Mouse (Mus musculus) natural killer cell, adult 2 months (primary cell): ENCODE data around the gene Crybg1.
"Not testable (repeated sequence)": the region's sequence is repeated elsewhere in the genome, so short reads cannot be mapped to it uniquely, and the experiment has no call there.

Experiments
- DNase-seq, 2 experiments: peaks; one replicate each; pipeline ENCODE4 v3.0.0; 2022; ENCODE audit warnings: low spot score in 2 of 2

Gene Crybg1

DNA sequence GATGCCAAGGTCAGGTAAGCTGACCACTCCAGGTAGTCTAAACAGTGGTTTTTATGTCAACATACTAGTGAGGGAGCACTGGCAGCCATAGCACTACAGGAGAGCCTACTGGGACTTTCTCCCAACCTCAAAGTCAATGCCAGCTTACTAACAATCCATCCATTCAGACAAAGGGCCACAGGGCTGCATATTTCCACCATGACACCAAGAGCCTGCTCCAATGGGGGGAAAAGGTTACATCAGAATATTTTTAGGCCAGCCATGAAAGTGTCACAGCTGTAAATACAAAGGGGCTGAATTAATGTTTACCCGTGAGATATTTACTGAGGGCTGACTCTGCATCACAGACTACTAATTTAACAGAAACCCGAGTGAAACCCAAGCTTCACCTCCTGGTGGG lies 175.4 kb downstream of the Crybg1 start:
- no peak for DNase-seq

DNA sequence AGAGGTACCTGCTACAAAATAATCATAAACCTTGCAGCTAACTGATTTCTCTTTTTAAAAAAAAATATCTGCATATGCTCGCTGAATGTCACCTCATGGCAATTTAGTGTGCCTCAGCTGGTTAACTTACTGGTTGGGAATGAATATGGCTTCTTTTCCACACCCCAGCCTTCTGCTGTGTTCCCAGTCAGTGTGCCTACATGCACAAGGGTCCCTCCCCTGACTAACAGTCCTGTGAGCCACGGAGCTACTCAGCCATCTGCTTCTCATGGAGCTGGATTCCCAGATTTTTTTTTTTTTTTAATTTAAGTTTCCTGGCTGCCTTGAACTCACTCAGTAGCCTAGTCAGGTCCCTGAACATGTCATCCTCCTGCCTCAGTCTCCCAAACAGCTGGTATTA lies 183.7 kb downstream of the Crybg1 start:
- no peak for DNase-seq

DNA sequence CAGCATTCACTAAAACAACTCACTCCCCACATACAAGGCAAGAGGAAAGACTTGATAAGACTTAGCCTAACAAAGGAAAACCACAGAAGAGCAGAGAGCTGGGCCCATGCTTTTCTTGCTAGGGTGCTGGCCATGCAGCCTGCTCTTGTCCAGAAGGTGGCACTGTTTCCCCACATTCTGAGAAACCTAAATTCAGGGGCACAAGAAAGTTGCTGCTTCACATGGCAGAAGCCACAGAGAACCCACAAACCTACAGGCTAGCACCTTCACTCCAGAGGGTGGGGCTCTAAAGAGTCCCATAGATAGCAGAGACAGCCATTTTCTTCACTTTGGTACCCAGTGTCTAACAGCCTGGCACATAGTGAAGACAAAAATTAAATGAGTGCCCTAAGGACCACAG lies 194.7 kb downstream of the Crybg1 start:
- peak; percentile 71 to 74 for DNase-seq

DNA sequence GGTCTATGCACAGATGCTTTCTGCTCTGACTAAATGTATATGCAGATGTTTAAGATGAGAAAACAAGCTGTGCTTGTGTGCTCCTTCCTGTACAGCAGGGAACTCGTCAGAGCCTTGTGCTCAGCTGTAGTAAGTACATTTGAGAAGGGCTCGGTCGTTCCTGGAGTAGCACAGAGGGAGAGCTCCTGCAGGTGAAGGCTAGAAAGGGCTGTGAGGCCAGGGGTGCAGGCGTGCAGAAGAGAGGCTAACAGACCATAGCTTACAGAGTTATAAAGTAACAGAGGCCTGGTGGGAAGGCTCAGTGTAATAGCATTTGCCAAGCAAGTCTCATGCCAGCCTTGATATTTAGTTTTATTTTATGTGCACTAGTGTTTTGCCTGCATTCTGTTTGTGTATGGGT lies 203.2 kb downstream of the Crybg1 start:
- DNase-seq, result no peak

DNA sequence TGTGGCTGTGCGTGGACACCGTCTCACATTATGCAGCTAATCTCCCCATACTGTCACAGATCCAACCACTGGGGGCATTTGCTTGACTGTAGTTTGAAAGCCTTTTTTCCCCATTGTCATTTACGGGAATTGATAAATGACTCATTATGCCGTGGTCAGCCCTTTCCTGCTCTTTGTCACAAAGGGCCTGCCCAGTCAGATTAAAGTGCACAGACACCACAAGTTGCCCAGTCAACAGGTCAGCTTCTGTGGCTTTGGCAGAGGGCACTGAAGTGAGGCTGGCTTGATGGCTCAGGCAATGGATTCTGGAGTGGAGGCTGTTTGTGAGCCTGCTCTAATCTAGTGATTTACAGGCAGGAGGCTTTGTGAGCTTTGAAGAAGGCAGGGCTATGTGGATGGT lies 204.9 kb downstream of the Crybg1 start:
- DNase-seq, result no peak

DNA sequence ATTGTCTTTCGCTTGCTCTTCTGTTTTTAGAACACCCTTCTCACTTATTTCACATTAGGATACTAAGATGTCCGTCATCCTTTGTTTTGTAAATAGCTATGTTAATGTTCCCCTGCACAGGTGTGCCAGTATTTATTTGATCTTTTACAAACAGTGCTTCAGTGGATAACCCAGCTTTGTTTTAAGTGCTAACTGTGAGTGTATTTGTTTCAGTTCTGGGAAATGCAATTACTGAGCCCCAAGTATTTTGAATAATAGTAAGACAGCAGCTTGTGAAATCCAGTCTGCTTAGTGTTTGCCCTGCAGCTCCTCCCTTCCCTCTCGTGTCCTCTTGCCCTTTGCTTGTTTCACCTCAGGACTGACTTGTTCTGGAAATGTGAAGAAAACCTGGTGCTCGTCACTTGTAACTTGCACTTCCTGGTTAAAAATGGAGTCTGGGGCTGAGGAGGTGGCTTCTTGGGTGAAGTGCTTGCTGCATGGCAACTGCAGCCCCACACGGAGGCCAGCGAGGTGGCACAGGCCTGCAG lies 209.5 kb downstream of the Crybg1 start:
- DNase-seq, result no peak

DNA sequence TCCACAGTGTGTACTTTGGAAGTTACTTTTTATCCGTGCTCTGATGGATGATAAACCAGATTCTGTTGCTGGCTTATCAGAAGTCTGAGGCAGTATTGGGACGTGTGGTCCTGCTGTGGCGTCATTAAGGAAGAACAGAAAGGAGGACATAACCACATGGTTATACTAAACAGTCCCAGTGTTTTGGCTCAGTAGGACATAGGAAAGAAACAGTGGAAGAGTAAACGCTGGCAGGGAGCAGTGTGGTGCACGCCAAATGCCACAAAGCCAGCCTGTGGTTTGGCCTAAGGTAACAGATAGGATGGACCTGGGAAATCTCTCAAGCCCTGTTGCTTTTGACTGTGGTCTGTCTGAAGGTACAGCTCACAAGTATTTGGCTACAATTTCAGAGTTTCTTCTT lies 220.1 kb downstream of the Crybg1 start:
- no peak for DNase-seq

DNA sequence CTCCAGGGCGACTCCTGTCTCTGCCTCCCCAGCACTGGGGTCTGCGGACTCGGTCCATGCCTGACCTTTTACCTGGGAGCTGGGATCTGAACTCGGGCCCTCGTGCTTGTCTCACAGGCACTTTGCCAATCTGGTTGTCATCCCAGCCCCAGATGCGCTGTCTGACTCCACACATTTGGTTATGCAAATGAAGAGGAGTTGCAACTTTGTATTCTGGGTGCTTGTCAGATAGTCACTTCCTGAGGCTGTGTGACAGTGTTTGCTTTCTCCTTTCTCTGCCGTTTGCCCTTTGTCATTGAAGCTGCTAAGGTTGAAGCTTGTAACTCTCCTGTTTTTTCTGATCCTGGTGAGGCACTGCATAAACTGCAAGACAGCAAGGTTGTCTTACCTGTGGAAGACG lies 220.9 kb downstream of the Crybg1 start:
- DNase-seq, result no peak

DNA sequence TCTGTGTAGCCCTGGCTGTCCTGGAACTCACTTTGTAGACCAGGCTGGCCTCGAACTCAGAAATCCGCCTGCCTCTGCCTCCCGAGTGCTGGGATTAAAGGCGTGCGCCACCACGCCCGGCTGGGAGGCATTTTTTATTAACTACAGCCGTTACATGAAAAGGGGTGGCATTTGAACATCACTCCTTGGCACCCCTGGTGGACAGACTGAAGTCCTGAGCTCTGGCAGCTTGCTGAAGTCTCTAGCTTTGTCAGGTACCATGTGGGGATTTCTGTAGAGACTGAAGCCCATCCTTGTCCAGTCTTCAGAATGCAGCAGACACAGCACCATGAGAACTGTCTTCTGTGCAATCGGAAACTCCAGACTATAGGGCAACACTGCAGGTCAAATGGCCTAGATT lies 222.9 kb downstream of the Crybg1 start:
- DNase-seq, result not testable (repeated sequence)

DNA sequence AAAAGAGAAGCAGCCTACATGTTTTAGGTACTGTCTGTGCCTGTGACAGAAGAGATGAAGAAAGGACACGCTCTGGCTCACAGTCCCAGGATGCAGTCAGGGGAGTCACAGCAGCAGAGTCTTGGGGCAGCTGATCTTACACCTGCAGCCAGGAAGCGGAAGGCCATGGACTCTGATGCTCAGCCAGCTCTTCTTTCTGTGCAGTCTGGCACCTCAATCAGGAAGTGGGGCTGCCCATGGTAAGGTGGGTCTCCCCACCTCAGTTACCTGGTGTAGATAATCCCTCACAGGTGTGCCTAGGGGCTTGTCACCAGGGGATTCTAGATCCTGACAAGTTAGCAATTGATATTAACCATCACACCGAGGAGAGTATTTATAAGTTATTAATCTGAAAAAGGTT lies 225.6 kb downstream of the Crybg1 start:
- no peak for DNase-seq

DNA sequence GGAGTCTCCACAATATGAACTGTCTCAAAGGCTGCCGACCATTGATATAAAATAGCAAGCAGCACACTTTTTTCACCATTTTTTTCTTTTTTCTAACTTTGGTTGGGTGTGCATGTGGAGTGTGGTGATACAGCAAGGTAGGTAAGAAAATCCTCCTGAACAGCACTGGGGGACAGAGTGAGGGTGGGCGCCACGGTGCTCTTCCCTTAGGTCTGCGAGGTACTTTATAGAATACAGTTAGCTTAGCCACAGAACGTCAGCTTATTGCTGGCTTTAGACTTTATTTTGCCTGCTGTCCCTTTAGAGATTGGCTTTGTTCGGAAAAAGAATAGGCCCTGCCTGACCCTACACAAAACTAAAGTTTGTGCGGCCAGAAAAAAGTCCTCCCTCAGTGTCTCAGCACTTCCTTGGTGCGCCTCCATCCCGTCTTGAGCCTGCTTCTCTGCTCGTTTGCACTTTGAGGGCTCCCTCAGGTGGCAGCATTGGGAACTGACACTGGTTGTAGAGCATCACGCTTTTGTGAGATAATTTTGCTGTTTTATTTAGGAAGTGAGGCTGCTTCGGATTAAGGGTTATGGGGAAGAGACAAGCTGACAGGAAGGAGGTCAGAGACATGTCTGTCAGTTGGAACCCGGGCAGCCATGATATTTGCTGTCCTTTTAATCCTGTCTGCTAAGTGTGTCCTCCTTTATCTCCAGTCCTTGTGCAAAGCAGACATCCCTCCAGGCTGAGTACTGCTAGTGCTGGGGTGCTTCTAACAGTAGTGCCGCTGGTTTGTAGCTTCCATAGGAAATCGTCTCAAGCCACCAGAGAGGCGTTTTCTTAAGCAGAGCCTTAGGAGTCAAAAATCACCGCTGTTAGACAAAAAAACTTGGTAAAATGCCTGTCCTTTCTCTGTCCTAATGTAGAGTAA lies 229.7 kb downstream of the Crybg1 start:
- DNase-seq, result peak; percentile 35 to 79

DNA sequence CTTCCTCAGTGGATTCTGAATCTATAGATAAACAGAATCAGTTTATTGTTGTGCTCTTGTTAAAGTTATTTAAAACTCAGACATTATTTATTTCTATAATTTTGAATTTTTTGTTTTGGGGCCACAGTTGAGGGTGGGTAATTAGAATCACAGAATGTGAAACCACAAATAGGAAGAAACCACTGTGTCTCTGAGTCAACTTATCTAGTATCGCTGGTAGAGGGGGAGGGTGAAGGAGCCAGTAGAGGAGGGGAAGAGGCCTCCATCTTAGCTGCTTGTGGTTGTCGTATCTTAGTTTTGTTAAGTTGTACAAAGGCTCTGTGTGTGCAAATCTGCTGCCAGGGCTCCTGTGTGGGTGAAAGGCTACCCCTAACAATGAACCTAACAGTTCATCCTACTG lies 231.9 kb downstream of the Crybg1 start:
- no peak for DNase-seq

DNA sequence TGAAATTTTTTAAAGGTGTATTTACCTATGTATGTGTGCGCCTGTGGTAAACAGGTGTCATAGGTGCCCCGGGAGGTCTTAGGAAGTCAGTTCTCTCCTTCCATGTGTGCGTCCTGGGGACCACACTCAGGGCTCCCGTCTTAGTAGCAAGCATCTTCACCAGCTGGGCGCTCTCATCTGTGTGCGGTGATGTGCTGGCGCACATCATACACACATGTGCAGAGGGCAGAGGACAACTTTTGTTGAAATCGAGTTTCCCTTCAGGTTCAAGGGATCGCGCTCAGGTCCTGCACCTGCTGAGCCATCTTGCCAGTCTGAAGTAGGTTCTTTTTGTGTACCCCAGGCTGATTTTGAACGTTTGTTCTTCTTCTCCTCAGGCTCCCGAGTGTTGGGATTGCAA lies 232.5 kb downstream of the Crybg1 start:
- no peak for DNase-seq

DNA sequence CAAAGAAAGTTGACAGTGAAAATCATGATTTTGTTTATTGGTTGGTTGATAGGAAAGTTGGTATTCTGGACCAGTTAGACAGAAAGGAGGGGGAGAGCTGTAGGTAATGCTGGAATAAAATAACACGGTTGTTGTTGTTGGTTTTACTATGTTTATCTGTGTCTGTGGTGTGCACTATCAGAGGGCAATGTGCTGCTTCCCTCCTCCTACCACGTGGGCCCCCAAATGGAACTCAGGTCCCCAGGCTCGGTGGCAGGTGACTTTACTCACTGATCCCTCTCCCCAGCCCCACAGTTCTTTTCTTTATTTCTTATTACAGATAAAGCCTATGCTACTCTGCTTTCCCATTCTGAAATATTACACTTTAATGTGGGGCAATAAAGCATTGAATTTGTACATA lies 236.4 kb downstream of the Crybg1 start:
- no peak for DNase-seq

DNA sequence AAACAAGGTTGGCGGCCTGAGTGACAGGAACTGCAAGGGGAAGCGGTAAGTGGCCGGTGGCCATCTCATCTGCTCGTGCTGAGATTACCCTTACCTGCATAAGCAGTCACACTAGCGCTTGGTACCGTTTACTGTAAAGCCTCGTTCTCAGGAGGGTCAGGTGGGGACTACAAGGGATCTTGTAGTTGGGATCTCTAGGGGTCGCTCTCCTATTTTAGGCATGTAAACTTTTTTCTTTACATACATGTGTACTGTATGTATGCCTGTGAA lies 237.8 kb downstream of the Crybg1 start:
- no peak for DNase-seq

DNA sequence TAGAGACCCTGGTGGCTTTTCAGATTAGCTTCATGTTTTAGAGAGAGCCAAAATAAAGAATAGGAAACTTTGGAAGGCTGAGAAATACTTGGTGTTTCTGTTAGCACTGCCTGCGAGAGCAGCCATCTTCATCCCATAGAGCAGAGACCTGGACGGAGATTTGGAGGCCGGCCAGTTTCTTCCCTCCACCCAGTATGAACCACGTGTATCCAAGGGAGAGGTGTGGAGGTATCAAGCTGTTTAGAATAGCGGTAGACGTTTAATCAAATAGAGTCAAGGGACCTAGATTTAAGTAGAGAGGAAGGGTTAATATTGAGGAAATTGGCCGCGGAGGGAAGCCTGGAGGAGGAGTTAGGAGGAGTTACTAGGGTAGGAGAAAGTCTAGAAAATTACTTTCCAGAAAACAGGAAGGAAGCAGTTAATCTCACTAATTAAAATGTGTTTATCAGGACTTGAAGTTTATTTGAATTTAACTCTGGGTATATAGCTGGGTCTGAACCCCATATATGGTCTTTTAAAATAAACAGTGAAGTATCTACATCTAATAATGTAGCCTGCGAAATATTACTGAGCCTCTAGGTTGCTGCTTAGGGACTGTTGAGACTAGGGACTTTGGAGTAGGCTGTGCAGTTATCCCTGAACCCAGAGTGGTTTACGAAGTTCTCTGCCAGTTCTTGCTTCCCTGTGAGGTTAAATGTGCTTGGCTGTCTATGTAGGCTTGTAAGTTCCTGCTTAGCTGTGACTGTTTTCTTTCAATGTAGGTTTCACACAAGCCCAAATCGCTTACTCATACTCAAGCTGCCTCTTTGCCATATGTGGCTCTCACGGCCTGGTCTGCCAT lies 238.4 kb downstream of the Crybg1 start:
- no peak for DNase-seq

DNA sequence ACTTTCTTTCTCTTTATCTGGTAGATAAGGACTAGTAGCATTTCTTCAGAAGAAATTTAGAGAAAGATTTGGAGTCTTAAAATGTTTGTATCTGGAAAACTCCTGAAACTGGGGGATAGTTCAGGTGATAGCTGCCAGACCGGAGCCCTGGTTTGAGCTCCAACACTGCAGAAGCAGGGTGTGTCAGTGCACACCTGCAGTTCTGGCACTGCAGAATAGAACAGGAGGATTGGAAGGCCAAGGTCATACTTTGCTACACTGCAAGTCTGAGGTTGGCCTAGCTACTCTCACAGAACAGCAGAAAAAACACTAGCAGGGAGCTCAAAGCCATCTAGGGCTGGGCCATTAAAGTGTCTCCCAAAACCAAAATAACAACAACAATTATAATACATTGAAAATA lies 244.1 kb downstream of the Crybg1 start:
- no peak for DNase-seq

DNA sequence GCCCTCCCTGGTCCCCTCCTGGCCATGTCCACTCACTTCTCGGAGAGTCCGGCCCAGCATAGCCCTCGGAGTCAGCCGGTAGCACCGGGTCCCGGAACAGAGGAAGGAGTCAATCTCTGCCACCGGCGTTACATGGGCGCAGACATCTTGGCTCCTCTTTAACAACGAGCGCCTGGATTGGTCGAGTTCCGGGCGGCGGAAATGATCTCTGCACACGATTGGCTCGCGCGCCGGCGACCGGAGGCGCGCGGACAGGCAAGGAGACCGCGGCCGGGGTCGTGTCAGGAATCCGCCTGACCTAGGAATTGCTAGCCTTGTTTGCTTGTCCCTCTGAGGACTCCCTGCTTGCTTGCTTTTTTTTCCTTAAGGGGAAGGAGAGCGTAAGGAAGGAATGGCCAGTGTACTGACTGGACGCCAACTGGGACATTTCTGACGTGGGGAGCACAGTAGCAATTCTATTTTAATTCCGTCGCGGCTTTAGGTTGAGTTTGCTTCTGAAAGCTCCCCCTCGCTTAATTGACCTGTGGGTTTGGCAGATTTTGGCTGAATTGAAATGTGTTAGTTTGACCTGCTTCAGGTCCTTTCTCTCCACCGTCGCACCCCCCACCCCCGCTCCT lies 247.0 kb downstream of the Crybg1 start, which contains the start of the genes Qrsl1 and Rtn4ip1:
Qrsl1 (minus strand) TSS at position 168 of the 617 bp plus-strand sequence.
Rtn4ip1 (plus strand) TSS at position 230 of the 617 bp plus-strand sequence.
- peak; percentile 89 to 92 for DNase-seq

DNA sequence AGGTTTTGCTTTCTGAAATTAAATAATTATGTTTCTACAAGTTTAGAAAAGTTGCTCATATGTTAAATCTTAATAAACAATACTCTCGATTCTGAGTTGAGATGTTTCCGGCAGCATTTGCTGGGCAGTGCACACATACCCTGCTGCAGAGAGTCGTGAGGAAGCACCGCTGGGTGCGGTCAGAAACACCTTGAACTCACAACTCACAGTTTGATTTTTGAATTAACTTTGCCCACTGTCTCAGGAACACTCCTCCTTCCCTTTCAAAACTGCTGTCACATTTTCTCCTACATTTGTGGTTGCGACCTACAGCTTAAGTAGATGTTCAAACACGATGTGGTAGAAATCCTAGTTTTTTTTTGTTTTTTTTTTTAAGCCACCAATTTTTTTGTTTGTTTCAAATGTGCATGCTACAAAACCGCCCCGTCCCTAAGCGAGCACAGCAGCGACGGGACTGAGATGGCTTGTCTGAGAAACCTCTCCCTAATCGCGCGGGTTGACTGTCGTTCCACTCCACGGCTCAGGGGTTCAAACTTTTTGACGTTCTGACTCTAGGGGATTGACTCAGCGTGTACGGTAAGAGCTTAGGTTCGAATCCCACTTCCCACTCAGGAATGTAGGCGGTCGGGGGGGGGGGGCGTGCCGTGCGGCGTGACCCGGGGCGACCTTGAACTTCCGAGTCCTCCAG lies 247.6 kb downstream of the Crybg1 start:
- no peak for DNase-seq
